ENCODE assay signal across 19 mouse cellular contexts in the genomic region with DNA sequence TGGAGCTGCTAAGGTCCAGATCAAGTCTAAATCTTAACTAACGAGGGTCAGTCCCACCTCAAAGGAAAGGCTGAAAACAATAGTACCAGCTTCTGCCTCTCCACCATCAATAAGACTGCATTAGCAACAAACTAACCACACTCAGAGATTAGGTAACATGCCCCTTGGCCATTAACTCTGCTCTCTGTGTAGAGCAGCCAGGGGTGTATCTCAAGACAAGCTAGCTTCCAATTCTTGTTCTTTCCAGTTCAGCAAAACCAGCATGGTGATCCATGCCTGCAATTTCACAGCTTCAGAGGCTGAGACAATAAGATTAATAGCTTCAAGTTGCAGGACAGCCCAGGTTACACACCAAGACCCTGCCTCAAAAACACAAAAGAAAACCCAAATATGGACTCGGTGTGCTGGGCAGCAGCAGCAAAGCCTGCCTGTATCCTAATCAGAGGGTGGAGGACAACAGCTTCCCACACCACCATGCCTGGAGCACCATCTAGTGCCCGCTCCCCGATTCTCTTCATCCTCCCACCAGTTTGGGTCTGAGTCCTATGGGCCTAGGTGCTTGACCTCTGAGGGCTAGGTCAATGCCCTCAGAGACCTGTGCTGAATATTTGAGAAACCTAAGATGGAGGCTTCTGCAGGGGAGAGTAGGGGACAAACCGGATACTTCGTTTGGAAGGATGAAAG. TPM values are rescaled to one million over a fixed set of nuclear protein-coding genes. Genes with fewer than 3 reads are reported as not detected.
DNase-seq lines count a peak whose midpoint lies in the region; ATAC-seq and TF ChIP-seq lines count a peak whose summit lies in the region.
"Had no signal": no experiment of that assay in that cellular context is flagged by ENCODE, and none has a peak within 500 bp of the region (broad histone marks: within the 10 kb centered on the region; RNA-seq: fewer than 3 reads in every experiment).

No protein-coding gene starts in this region.

- no peaks in the 10 kb centered on the region for H3K27me3 ChIP-seq in heart, adult 2 months (ENCODE audit: control insufficient read depth, insufficient read depth, low read length)
- H3K27me3 ChIP-seq in C2C12 (ENCODE audit: control insufficient read depth, insufficient read depth, insufficient read length), result no peaks in the 10 kb centered on the region
- H3K27me3 ChIP-seq in liver, postnatal 0 days (ENCODE audit: insufficient read depth, low read length), result no peaks in the 10 kb centered on the region
- H3K27me3 ChIP-seq: limb, embryonic 12.5 days had no signal

- no peak overlapping the region for H3ac ChIP-seq in C2C12 (ENCODE audit: control insufficient read depth, insufficient read length, low read depth)

- no peak for TF ChIP-seq POLR2A in heart, adult 2 months (IDR thresholded peaks at IDR 0.05; ENCODE audit: insufficient read depth, low read depth, low read length)

- no peaks in the 10 kb centered on the region for H3K9me3 ChIP-seq in liver, postnatal 0 days (ENCODE audit: low read length)
- H3K9me3 ChIP-seq: heart, embryonic 10.5 days; limb, embryonic 12.5 days; neural tube, embryonic 15.5 days had no signal

- 0 out of 2 replicates have a peak, but pooled peaks have one; percentile 24 for TF ChIP-seq CTCF in heart, adult 2 months (IDR thresholded peaks at IDR 0.05)
- TF ChIP-seq CTCF in layer of hippocampus, adult 2 months (conservative IDR thresholded peaks at IDR 0.05), result peak; percentile 50
- peak; percentile 19 for TF ChIP-seq CTCF in C2C12 (IDR thresholded peaks at IDR 0.05; ENCODE audit: control insufficient read depth, insufficient read depth, insufficient read length)
- TF ChIP-seq CTCF in liver, postnatal 0 days (IDR thresholded peaks at IDR 0.05; ENCODE audit: low read depth), result peak; percentile 47

- H3K36me3 ChIP-seq in heart, adult 2 months (ENCODE audit: control insufficient read depth, insufficient read depth, low read length), result peaks cover 2% of the 10 kb centered on the region; the same call in 1 of the 2 replicates
- no peaks in the 10 kb centered on the region for H3K36me3 ChIP-seq in C2C12 (ENCODE audit: control insufficient read depth, insufficient read depth)
- no peaks in the 10 kb centered on the region for H3K36me3 ChIP-seq in liver, postnatal 0 days (replicated peaks; ENCODE audit: insufficient read depth, low read length)
- H3K36me3 ChIP-seq: heart, embryonic 10.5 days; neural tube, embryonic 15.5 days had no signal

- H3K79me2 ChIP-seq in heart, adult 2 months (replicated peaks; ENCODE audit: control insufficient read depth, insufficient read depth, low read length), result no peaks in the 10 kb centered on the region
- H3K79me2 ChIP-seq in C2C12 (ENCODE audit: control insufficient read depth, insufficient read depth), result no peaks in the 10 kb centered on the region

- WGBS in heart, adult 2 months, result 75% methylated on average over 6 of the region's 6 CpGs
- WGBS in liver, postnatal 0 days (ENCODE audit: insufficient replicate concordance), result 68% methylated on average over 6 of the region's 6 CpGs

- 0 out of 2 replicates have a peak, but pooled peaks have one; percentile 22 for ATAC-seq in liver, postnatal 0 days

- DNase-seq in heart, adult 2 months, result no peak
- DNase-seq in heart, adult 11 months, result no peak
- DNase-seq in layer of hippocampus, adult 2 months (ENCODE audit: low spot score in 2 of 2), result no peak
- no peak for DNase-seq in layer of hippocampus, postnatal 25 days (ENCODE audit: extremely low spot score in 1 of 2, low spot score in 1 of 2)
- DNase-seq in liver, postnatal 0 days, result no peak
- DNase-seq in heart, adult 8-10 months (ENCODE audit: low spot score), result no peak
- DNase-seq in cerebellum, postnatal 36 days, result no peak
- DNase-seq: B cell, adult 2 months; cerebellum, adult 11 months; heart, postnatal 4 days; lung, postnatal 14 days; thymus, postnatal 4 days had no signal

- no peaks in the 10 kb centered on the region for H3K79me3 ChIP-seq in C2C12 (ENCODE audit: low read depth)

- H3K27ac ChIP-seq in heart, adult 2 months, result no peak overlapping the region
- no peak overlapping the region for H3K27ac ChIP-seq in layer of hippocampus, adult 2 months
- peak overlapping the region; percentile 30; the same call in 1 of the 2 replicates for H3K27ac ChIP-seq in liver, postnatal 0 days (ENCODE audit: low read depth)
- H3K27ac ChIP-seq: heart, embryonic 10.5 days; left cerebral cortex, adult 2 months; limb, embryonic 12.5 days; neural tube, embryonic 15.5 days had no signal

- H3K9ac ChIP-seq in heart, adult 2 months (ENCODE audit: low read depth, low read length), result no peak overlapping the region
- H3K9ac ChIP-seq in liver, postnatal 0 days (replicated peaks), result no peak overlapping the region
- H3K9ac ChIP-seq: limb, embryonic 12.5 days; neural tube, embryonic 15.5 days had no signal

- H3K4me3 ChIP-seq in heart, adult 2 months, result no peak overlapping the region
- no peak overlapping the region for H3K4me3 ChIP-seq in layer of hippocampus, adult 2 months
- no peak overlapping the region for H3K4me3 ChIP-seq in C2C12 (ENCODE audit: insufficient read depth, poor library complexity, severe bottlenecking)
- H3K4me3 ChIP-seq in liver, postnatal 0 days (ENCODE audit: low read depth, low read length), result no peak overlapping the region
- H3K4me3 ChIP-seq: heart, embryonic 10.5 days; left cerebral cortex, adult 2 months; limb, embryonic 12.5 days; neural tube, embryonic 15.5 days had no signal

- H3K4me1 ChIP-seq in heart, adult 2 months (ENCODE audit: control insufficient read depth, insufficient read depth, low read length), result peaks cover 7% of the 10 kb centered on the region
- H3K4me1 ChIP-seq in liver, postnatal 0 days (ENCODE audit: insufficient read depth), result peaks cover 10% of the 10 kb centered on the region

- no peak for TF ChIP-seq EP300 in heart, adult 2 months (IDR thresholded peaks at IDR 0.05; ENCODE audit: insufficient read depth, low read depth, low read length)
- TF ChIP-seq EP300 in liver, postnatal 0 days (IDR thresholded peaks at IDR 0.05; ENCODE audit: low read depth), result no peak

- intact Hi-C loops in heart, adult 2 months (cut with DNase I), result no loop called here

- H3K4me2 ChIP-seq in liver, postnatal 0 days (ENCODE audit: low read depth, low read length), result no peak overlapping the region
- H3K4me2 ChIP-seq: limb, embryonic 12.5 days; midbrain, embryonic 11.5 days; neural tube, embryonic 15.5 days had no signal

TF ChIP-seq in C2C12, 6 proteins besides CTCF, POLR2A, EP300 and RAD21:
- TF ChIP-seq MYOD1 (IDR thresholded peaks at IDR 0.05; ENCODE audit: control insufficient read depth, insufficient read length, low read depth) (no peak), FOSL1 (IDR thresholded peaks at IDR 0.05; ENCODE audit: insufficient read depth, low read length, poor library complexity, severe bottlenecking) (no peak), MYOG (IDR thresholded peaks at IDR 0.05; ENCODE audit: control insufficient read depth, extremely low read depth, insufficient read length) (no peak), CEBPB (IDR thresholded peaks at IDR 0.05; ENCODE audit: low read depth) (no peak), MAX (IDR thresholded peaks at IDR 0.05) (no peak), USF1 (IDR thresholded peaks at IDR 0.05; ENCODE audit: low read depth) (no peak)

RNA-seq across cellular contexts. Expression of a gene that starts 3.1 kb away (rescaled TPM):
- 10 to 100 TPM; 19.8 to 26.4 TPM for total RNA-seq in heart, adult 2 months (2021)
- 21.0 and 24.7 TPM in 2 replicates for polyA plus RNA-seq in heart, adult 2 months (2012; rRNA removed)
- total RNA-seq in layer of hippocampus, adult 2 months (2021), result 10 to 100 TPM; 18.7 to 19.5 TPM
- total RNA-seq in layer of hippocampus, postnatal 25 days (2021), result 10 to 100 TPM; 15.3 to 20.4 TPM
- 2.7 TPM for polyA plus RNA-seq in C2C12 (2012; fragmentation: generic; extraction: Trizol)
- polyA plus RNA-seq in liver, postnatal 0 days (2015; fragmentation: Nextera tagmentation; extraction: Ambion mirVana), result 4.2 and 4.4 TPM in 2 replicates
- 10 to 100 TPM; 25.6 to 34.8 (median 30.1) TPM for total RNA-seq in heart, adult 8-10 months (2022)

RNA-seq across cellular contexts. Expression of a gene that starts 31.0 kb away (rescaled TPM):
- total RNA-seq in heart, adult 2 months (2021), result 10 to 100 TPM; 31.5 to 32.0 TPM
- 25.3 and 31.9 TPM in 2 replicates for polyA plus RNA-seq in heart, adult 2 months (2012; rRNA removed)
- total RNA-seq in layer of hippocampus, adult 2 months (2021), result 10 to 100 TPM; 74.8 to 75.8 TPM
- 10 to 100 TPM; 71.6 to 79.1 TPM for total RNA-seq in layer of hippocampus, postnatal 25 days (2021)
- polyA plus RNA-seq in C2C12 (2012; fragmentation: generic; extraction: Trizol), result 346 TPM
- polyA plus RNA-seq in liver, postnatal 0 days (2015; fragmentation: Nextera tagmentation; extraction: Ambion mirVana), result 51.7 and 57.0 TPM in 2 replicates
- 10 to 100 TPM; 25.5 to 31.1 (median 28.2) TPM for total RNA-seq in heart, adult 8-10 months (2022)

RNA-seq across cellular contexts. Expression of a gene that starts 33.7 kb away (rescaled TPM):
- 1 to 10 TPM; 1.7 to 2.1 TPM for total RNA-seq in heart, adult 2 months (2021)
- 8.7 and 16.2 TPM in 2 replicates for polyA plus RNA-seq in heart, adult 2 months (2012; rRNA removed)
- total RNA-seq in layer of hippocampus, adult 2 months (2021), result under 1 TPM; 0.28 to 0.49 TPM
- total RNA-seq in layer of hippocampus, postnatal 25 days (2021), result under 1 TPM; 0.62 to 0.70 TPM
- 0.12 TPM for polyA plus RNA-seq in C2C12 (2012; fragmentation: generic; extraction: Trizol)
- 0.14 TPM in 2 replicates for polyA plus RNA-seq in liver, postnatal 0 days (2015; fragmentation: Nextera tagmentation; extraction: Ambion mirVana)
- 1 to 10 TPM in 2 of 4 experiments, under 1 TPM in 2; 0.43 to 2.4 (median 0.86) TPM for total RNA-seq in heart, adult 8-10 months (2022)
- total RNA-seq: common myeloid progenitor, adult 5-6 weeks had no signal

RNA-seq across cellular contexts. Expression of a gene that starts 49.5 kb away (rescaled TPM):
- total RNA-seq in heart, adult 2 months (2021), result 10 to 100 TPM in 1 of 2 experiments, 1 to 10 TPM in 1; 9.3 to 12.6 TPM
- polyA plus RNA-seq in heart, adult 2 months (2012; rRNA removed), result 13.7 and 14.1 TPM in 2 replicates
- total RNA-seq in layer of hippocampus, adult 2 months (2021), result 10 to 100 TPM in 1 of 2 experiments, 1 to 10 TPM in 1; 9.3 to 11.3 TPM
- 10 to 100 TPM; 10.3 to 10.8 TPM for total RNA-seq in layer of hippocampus, postnatal 25 days (2021)
- polyA plus RNA-seq in C2C12 (2012; fragmentation: generic; extraction: Trizol), result 3.2 TPM
- polyA plus RNA-seq in liver, postnatal 0 days (2015; fragmentation: Nextera tagmentation; extraction: Ambion mirVana), result 1.7 and 1.9 TPM in 2 replicates
- total RNA-seq in heart, adult 8-10 months (2022), result 10 to 100 TPM in 2 of 4 experiments, 1 to 10 TPM in 2; 8.3 to 11.5 (median 10.1) TPM

RNA-seq across cellular contexts. Expression of a gene that starts 55.0 kb away (rescaled TPM):
- total RNA-seq in heart, adult 2 months (2021), result 10 to 100 TPM; 54.9 to 59.5 TPM
- polyA plus RNA-seq in heart, adult 2 months (2012; rRNA removed), result 67.0 and 74.1 TPM in 2 replicates
- total RNA-seq in layer of hippocampus, adult 2 months (2021), result 10 to 100 TPM; 60.8 to 66.0 TPM
- 10 to 100 TPM; 72.9 to 80.1 TPM for total RNA-seq in layer of hippocampus, postnatal 25 days (2021)
- 57.0 TPM for polyA plus RNA-seq in C2C12 (2012; fragmentation: generic; extraction: Trizol)
- 73.2 and 81.4 TPM in 2 replicates for polyA plus RNA-seq in liver, postnatal 0 days (2015; fragmentation: Nextera tagmentation; extraction: Ambion mirVana)
- total RNA-seq in heart, adult 8-10 months (2022), result 10 to 100 TPM; 59.3 to 66.6 (median 63.0) TPM
